Mouse (Mus musculus) brain, adult 2 months (tissue): ENCODE results near the gene S100pbp.

Experiments
- DNase-seq: peaks from one replicate; pipeline ENCODE4 v3.0.0; 2011; ENCODE audit warnings: low read depth, low spot score

Gene S100pbp

DNA sequence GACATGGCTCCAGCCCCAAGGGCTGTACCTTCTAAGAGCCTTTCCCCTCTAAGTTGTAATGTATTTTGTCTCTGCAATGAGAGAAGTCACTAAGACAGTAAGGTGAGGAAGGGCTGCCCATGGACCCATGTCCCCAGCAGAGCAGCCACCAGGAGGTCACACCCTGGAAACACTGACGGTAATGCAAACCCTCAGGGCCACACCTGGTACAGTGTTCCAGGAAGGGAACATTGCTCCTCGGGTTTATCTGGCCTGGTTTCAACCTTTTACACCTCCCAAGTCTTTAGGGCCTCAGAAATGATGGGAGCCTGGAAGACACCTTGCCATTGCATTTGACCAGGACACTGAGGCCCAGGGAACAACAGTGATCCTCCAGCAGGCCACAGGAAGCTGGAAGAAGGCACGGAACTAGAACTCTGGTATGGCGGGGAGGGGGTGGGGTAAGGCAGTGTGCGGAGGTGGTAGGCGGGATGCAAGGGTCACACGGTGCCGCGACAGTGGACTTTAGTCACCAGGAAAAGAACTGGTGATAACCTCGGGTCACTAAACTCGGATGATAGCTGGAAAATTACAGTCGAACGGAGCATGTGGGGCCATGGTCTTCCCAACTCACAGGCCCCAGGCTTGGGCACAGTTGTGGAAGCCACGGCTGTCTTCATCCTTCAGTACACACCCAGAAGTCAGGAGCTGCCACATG, 87.2 kb downstream of the S100pbp start:
- no peak for DNase-seq
